Mouse (Mus musculus): ENCODE results near the gene Adamtsl2.

DNA sequence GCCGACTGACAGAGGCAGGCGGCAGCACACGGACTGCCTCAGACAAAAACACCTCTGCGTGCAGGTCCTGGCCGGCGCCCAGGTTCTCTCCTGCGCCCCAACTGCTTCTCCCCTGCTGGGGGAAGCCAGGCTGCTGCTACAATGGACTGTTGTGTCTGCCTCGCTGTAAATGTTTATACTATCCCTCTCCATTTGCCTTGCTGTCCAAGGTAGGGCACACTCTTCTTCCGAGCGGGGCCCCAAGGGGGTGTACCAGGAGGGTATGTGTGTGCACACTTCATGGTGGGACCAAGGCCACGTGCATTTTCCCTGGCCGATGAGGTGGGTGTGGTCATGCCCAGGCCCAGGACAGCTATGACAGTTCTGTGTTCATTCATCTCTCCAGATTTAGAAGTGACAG is 20.4 kb upstream of the Adamtsl2 start:
- TF ChIP-seq EP300 (IDR thresholded peaks at IDR 0.05; ENCODE audit: low read depth): no peak
- TF ChIP-seq CTCF (IDR thresholded peaks at IDR 0.05; ENCODE audit: low read depth): no peak

Measured in liver, embryonic 14.5 days (tissue).